In the genomic region with DNA sequence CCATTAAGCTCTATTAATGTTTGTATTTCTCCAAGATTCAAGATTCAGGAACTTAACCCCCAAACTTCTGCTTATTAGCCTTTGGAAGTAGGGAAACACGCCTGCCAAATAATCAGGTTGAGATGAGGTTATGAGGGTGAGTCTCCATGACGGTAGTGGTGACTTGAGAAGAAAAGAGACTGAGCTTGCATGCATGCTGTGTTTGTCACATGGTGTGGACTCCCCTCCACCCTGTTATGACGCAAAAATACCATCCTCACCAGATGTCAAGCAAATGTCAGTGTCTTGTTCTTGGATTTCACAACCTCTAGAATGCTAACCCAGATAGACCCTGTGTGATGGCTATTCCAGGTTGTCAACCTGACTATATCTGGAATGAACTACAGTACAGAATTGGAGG, we compare ENCODE assay signal across 39 mouse cellular contexts. TPM values are rescaled to one million over a fixed set of nuclear protein-coding genes. Genes with fewer than 3 reads are reported as not detected.
"Had no signal": no experiment of that assay in that cellular context is flagged by ENCODE, and none has a peak within 500 bp of the region (broad histone marks: within the 10 kb centered on the region; RNA-seq: fewer than 3 reads in every experiment).

No protein-coding gene starts in this region.

- H3K27ac ChIP-seq: embryonic facial prominence, embryonic 10.5 days; embryonic facial prominence, embryonic 12.5 days; embryonic facial prominence, embryonic 13.5 days; embryonic facial prominence, embryonic 15.5 days; forebrain, embryonic 10.5 days; forebrain, embryonic 12.5 days; forebrain, embryonic 13.5 days; forebrain, embryonic 15.5 days; gastrocnemius, adult 2 months; heart, adult 2 months had no signal

- H3K4me1 ChIP-seq: embryonic facial prominence, embryonic 15.5 days; forebrain, embryonic 12.5 days; forebrain, embryonic 13.5 days; forebrain, embryonic 15.5 days had no signal

- H3K36me3 ChIP-seq: embryonic facial prominence, embryonic 10.5 days; embryonic facial prominence, embryonic 12.5 days; embryonic facial prominence, embryonic 13.5 days; embryonic facial prominence, embryonic 15.5 days; forebrain, embryonic 10.5 days; forebrain, embryonic 12.5 days; forebrain, embryonic 15.5 days had no signal

- H3K4me3 ChIP-seq: embryonic facial prominence, embryonic 10.5 days; embryonic facial prominence, embryonic 12.5 days; embryonic facial prominence, embryonic 13.5 days; embryonic facial prominence, embryonic 15.5 days; erythroblast, embryonic 14.5 days; forebrain, embryonic 10.5 days; forebrain, embryonic 12.5 days; forebrain, embryonic 13.5 days; forebrain, embryonic 15.5 days; gastrocnemius, adult 2 months; heart, adult 2 months had no signal

- DNase-seq: cerebellum, adult 8-10 months; cerebellum, adult 9-10 months; cerebellum, adult 9-11 months; cerebellum, postnatal 10 days; cerebellum, postnatal 14 days; cerebellum, postnatal 25 days; cerebellum, postnatal 36 days; embryo, embryonic 11 days; forebrain, postnatal 0 days; gastrocnemius, adult 2 months; gastrocnemius, postnatal 10 days; gastrocnemius, postnatal 14 days; gastrocnemius, postnatal 25 days; gastrocnemius, postnatal 36 days; heart, adult 11 months; heart, adult 18-20 months; heart, adult 2 months had no signal

- H3K27me3 ChIP-seq: embryonic facial prominence, embryonic 12.5 days; embryonic facial prominence, embryonic 13.5 days; embryonic facial prominence, embryonic 15.5 days; forebrain, embryonic 12.5 days; forebrain, embryonic 13.5 days; forebrain, embryonic 15.5 days had no signal

- H3K9me3 ChIP-seq: embryonic facial prominence, embryonic 10.5 days; embryonic facial prominence, embryonic 12.5 days; embryonic facial prominence, embryonic 13.5 days; embryonic facial prominence, embryonic 15.5 days; forebrain, embryonic 10.5 days; forebrain, embryonic 12.5 days; forebrain, embryonic 15.5 days had no signal

- ATAC-seq: forebrain, embryonic 13.5 days; forebrain, embryonic 14.5 days; forebrain, embryonic 15.5 days; forebrain, embryonic 16.5 days; forebrain, postnatal 0 days had no signal

RNA-seq across cellular contexts. Expression of a gene that starts 43.3 kb away (rescaled TPM):
- total RNA-seq: common myeloid progenitor, adult 5-6 weeks; forebrain, postnatal 0 days; gastrocnemius, adult 18-20 months; gastrocnemius, adult 2 months; gastrocnemius, adult 8-10 months; gastrocnemius, postnatal 10 days; gastrocnemius, postnatal 14 days; gastrocnemius, postnatal 25 days; gastrocnemius, postnatal 36 days; gastrocnemius, postnatal 4 days; heart, adult 18-20 months; heart, adult 2 months; heart, adult 8-10 months had no signal
- polyA plus RNA-seq: cortical plate, adult 2 months; embryonic facial prominence, embryonic 10.5 days; embryonic facial prominence, embryonic 11.5 days; embryonic facial prominence, embryonic 12.5 days; embryonic facial prominence, embryonic 13.5 days; embryonic facial prominence, embryonic 14.5 days; embryonic facial prominence, embryonic 15.5 days; erythroblast, embryonic 14.5 days; forebrain, embryonic 10.5 days; forebrain, embryonic 11.5 days; forebrain, embryonic 12.5 days; forebrain, embryonic 13.5 days; forebrain, embryonic 14.5 days; forebrain, embryonic 15.5 days; forebrain, embryonic 16.5 days; forebrain, postnatal 0 days; frontal cortex, adult 2 months; gonadal fat pad, adult 2 months; heart, adult 2 months had no signal
